Mouse (Mus musculus) left cerebral cortex, postnatal 25 days (tissue): Measurements from ENCODE around the gene Gprc5a. TPM values are rescaled to one million over a fixed set of nuclear protein-coding genes. Genes with fewer than 3 reads are reported as not detected.

Experiments used
- DNase-seq, 2 experiments: peaks; one replicate each; pipeline ENCODE4 v3.0.0; 2022; ENCODE audit warnings: low spot score in 2 of 2, mixed read lengths in 1 of 2
- intact Hi-C: fragments of 180-260 bp; cut with DNase I; formaldehyde crosslinking; loops from one replicate; pipeline ENCODE4 v1.15.1; 2025
- total RNA-seq, 2 experiments: library from RNA; stranded (reverse); gene quantifications; 2 replicates each; pipeline ENCODE4 v1.2.3; 2021

Gprc5a gene
- total RNA-seq, 2 experiments from 2014 or later = 0.37 to 0.39 TPM

GRCm38 (mm10) chr6:135124755-135125380, 59.4 kb downstream of the Gprc5a start:
- intact Hi-C loops = no loop called here
- no peak for DNase-seq

- intact Hi-C loops = no loop called here
- DNase-seq = no peak
Measured at GRCm38 (mm10) chr6:135133086-135133485, 67.6 kb downstream of the Gprc5a start.

GRCm38 (mm10) chr6:135133486-135133885, 68.0 kb downstream of the Gprc5a start:
- intact Hi-C loops = no loop called here
- DNase-seq = peak in 1 of 2 experiments; percentile 79

Other genes with a start within 250 kb of the Gprc5a start
- gene Crebl2, start 235.5 kb upstream of the Gprc5a start, total RNA-seq = 10 to 100 TPM; 29.9 to 32.9 TPM
- gene Gpr19, start 167.1 kb upstream of the Gprc5a start, total RNA-seq = 10 to 100 TPM; 25.3 to 27.3 TPM
- gene Cdkn1b, start 145.2 kb upstream of the Gprc5a start, total RNA-seq = 10 to 100 TPM; 40.3 to 43.2 TPM
- 1 to 10 TPM; 4.1 to 4.5 TPM for gene Apold1, start 83.9 kb upstream of the Gprc5a start, total RNA-seq
- 10 to 100 TPM; 57.1 to 58.3 TPM for gene Ddx47, start 54.0 kb upstream of the Gprc5a start, total RNA-seq
- not detected for gene Gprc5d, start 52.6 kb downstream of the Gprc5a start, total RNA-seq
- gene Fam234b, start 132.3 kb downstream of the Gprc5a start, total RNA-seq = 100 to 1,000 TPM; 143 to 147 TPM
- gene Hebp1, start 132.4 kb downstream of the Gprc5a start, total RNA-seq = 10 to 100 TPM; 42.6 to 43.9 TPM
- gene Gsg1, start 188.7 kb downstream of the Gprc5a start, total RNA-seq = not detected
- gene Pbp2, start 244.8 kb downstream of the Gprc5a start, total RNA-seq = under 1 TPM; 0.25 to 0.28 TPM